Mouse (Mus musculus) embryo, embryonic 10 days (tissue): ENCODE measurements around the gene Fbxo34.
"Not testable (repeated sequence)": the region's sequence is repeated elsewhere in the genome, so short reads cannot be mapped to it uniquely, and the experiment has no call there.

Experiments used
- DNase-seq: peaks from one replicate; pipeline ENCODE4 v3.0.0-alpha.2; 2015; ENCODE audit warnings: low spot score

Fbxo34 gene

DNA sequence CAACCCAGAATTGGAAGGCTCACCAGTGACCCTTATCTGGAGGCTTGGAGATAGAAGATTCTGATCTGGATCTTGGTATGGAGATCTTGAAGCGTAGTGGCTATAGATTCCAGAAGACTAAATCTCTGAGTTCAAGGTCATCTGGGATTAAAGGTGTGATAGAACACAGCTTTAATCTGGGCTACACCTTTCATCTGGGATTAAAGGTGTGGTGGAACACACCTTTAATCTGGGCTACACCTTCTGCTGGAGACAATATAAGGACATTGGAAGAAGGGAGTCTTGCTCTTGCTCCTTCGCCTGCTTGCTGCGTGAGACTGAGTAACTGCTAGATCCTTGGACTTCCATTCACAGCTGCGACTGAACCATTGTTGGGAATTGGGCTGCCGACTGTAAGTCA, at the start of gene Fbxo34:
Gene Fbxo34, plus strand, starts transcription at position 301 of the 400 bp plus-strand sequence.
- not testable (repeated sequence) for DNase-seq

- DNase-seq, result no peak
Measured at GRCm38 (mm10) chr14:47402735-47403134, 47.5 kb upstream of the Fbxo34 start.

GRCm38 (mm10) chr14:47406000-47406399, 44.2 kb upstream of the Fbxo34 start:
- no peak for DNase-seq

DNA sequence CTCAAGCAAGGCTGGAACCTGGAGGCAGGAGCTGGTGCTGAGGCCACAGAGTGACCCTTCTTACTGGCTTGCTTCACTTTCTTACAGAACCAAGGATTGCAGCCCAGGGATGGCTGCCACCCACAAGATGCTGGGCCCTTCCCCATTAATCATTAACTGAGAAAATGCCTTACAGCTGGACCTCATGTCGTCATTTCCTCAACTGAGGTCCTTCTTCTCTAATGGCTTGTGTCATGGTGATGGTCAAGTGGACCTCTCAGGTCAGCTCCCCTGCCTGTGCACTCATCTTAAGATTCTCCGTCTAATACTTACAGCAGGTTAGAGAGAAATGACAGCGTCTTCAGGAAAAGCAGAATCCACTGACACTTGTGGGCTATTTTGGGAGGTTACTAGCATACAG, 32.9 kb upstream of the Fbxo34 start:
- DNase-seq, result no peak

- peak; percentile 96 for DNase-seq
Measured at GRCm38 (mm10) chr14:47417775-47418665, 32.2 kb upstream of the Fbxo34 start, which contains the start of gene Dlgap5. Gene Dlgap5 (minus strand): TSS chr14:47418407.

DNA sequence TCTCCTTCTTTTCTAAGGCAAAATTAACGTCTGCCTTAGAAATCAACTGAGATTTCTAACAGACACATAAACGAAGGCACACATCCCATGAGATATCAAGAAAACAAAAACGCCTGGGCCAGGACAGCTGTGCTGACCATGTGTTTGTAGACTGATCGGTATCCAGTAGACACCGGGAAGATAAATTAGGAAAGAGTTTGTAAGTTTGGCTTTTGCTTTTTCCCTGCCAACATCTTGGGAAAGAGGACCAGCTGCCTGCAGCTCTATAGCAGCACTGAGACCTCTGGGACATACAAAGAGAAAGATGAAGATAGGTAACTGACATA, 31.6 kb upstream of the Fbxo34 start:
- DNase-seq, result no peak

GRCm38 (mm10) chr14:47419034-47419625, 31.1 kb upstream of the Fbxo34 start:
- no peak for DNase-seq

GRCm38 (mm10) chr14:47419723-47420276, 30.4 kb upstream of the Fbxo34 start:
- DNase-seq, result no peak

DNA sequence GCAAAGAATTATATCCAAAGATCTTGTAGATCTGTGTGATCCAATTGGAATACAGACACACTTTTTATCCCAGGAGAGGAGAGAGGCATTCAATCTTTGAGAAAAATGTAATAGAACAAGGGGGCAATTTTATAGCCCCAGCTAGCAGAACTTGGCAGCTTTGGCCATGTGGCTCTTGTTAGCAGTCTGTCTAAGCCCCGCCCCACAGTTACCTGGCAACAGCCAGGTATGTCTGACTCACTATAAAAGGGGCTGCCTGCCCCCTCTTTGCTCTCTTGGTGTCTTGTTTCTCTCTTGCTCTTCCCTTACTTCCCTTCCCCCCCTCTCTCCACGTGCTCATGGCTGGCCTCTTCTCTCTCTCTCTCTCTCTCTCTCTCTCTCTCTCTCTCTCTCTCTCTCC, 28.6 kb upstream of the Fbxo34 start:
- DNase-seq, result peak; percentile 17

GRCm38 (mm10) chr14:47422466-47422865, 27.8 kb upstream of the Fbxo34 start:
- no peak for DNase-seq

GRCm38 (mm10) chr14:47432987-47433386, 17.2 kb upstream of the Fbxo34 start:
- peak; percentile 16 for DNase-seq

- DNase-seq, result no peak
Measured at GRCm38 (mm10) chr14:47438947-47439346, 11.3 kb upstream of the Fbxo34 start.

DNA sequence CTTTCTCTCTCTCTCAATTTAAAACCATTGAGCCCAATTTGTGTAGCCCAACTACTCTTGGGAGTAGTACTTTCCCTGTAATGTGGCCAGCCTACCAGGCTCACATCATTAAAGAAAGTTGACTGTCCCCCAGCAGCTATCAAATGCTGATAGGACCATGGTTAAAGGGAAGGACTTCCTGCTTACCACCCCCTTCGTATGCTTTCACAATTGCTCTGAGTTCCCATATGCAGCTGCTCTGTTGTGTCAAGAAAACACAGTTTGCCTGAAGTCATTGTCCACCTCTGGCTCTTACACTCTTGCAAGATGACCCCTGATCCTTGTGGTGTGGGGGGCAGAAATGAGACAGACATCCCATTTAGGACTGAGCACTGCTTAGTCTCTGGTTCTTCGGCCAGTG, 5.3 kb upstream of the Fbxo34 start:
- peak; percentile 7 for DNase-seq

- DNase-seq, result no peak
Measured at GRCm38 (mm10) chr14:47445331-47446095, 4.7 kb upstream of the Fbxo34 start.

DNA sequence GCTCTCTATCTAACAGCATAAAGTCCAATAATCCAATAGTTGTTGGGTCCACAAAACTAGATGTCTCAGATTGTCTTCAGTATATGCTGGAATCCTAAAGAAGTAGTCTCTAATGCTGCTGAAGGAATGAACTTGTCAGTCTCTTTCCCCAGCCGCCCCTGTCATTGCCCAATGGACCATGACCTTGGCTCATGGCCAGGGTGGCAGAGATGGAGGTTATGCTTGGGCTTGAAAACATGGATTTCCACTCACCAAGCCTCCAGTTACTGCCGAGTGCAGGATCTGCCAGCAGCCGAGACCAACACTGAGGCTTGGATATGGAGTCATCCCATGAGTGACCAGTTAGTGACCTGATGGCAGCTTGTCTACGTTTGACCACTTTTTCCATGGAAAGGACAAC, 9.3 kb downstream of the Fbxo34 start:
- DNase-seq, result no peak

DNA sequence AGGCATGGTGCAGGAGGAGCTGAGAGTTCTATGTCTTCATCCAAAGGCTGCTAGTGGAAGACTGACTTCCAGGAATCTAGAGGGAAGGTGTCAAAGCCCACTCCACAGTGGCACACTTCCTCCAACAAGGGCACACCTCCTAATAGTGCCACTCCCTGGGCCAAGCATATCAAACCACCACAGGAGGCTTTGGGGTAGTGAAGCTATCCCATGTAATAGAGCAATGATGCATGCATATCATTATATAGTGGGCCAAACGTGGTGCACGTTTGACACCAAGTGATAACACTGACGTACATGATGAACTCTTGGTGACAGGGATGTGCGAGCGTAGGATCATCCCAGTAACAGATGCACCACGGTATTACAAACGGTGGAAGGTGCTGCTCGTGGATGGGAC, 11.8 kb downstream of the Fbxo34 start:
- DNase-seq, result no peak

GRCm38 (mm10) chr14:47462453-47462852, 12.2 kb downstream of the Fbxo34 start:
- no peak for DNase-seq

GRCm38 (mm10) chr14:47462877-47463460, 12.7 kb downstream of the Fbxo34 start:
- DNase-seq, result no peak

GRCm38 (mm10) chr14:47464426-47464825, 14.2 kb downstream of the Fbxo34 start:
- DNase-seq, result no peak

DNA sequence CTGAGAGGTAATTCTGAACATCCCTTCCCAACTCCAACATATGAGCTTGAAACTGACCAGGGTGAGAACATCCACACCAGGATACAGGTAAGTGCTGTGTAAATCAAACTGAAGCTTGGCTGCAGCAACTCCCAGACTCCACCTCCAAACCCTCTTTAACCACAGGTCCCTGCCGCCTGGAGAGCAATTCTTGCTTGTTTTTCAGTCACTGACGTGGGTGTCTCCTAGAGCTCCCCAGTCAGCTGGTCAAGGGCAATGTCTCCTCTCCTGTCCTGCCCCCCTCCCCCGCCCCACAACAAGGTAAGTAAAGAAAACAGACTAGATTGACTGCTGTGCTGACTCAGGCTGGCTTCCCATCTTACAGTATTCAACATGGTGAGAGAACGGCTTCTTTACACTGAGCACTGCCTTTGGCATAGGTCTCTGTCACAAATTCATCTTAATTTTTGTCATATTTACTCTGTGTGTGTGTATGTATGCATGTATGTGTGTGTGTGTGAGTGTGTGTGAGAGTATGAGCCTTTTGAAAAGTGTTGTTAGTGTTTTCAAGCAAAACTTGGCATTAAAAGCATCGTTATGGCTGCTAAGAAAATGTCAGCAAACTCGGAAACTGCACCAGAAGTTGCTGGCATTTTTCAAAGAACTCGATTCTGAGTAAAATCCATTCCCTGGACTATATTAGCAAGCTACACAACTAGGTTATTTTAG, 15.4 kb downstream of the Fbxo34 start:
- no peak for DNase-seq

DNA sequence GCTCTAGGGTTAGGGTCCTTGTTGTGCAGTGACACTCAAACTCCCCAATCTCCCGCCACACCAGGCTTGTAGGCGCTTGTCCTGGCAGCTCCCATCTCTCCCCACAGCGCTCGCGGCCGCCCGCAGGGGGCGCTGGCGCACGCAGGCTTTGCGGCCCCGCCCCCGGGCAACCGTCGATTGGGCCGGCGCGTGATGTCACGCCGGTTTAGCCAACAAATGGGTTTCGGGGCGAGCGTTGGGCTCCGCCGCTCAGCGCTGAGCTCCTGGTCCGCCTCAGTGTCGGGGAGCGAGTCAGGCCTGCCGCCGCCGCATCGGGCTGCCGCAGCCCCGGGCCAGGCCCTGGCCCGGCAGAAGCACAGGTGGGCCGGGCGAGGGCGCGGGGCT, 22.1 kb downstream of the Fbxo34 start:
- peak; percentile 93 for DNase-seq
